Mouse (Mus musculus): ENCODE measurements around the gene St14. TPM values are rescaled to one million over a fixed set of nuclear protein-coding genes. Genes with fewer than 3 reads are reported as not detected.

Gene St14
- polyA plus RNA-seq, 2 experiments = 8.4 to 11.4 TPM

- ATAC-seq (ENCODE audit: low FRiP score, low read depth) (no peak), DNase-seq (ENCODE audit: low spot score) (no peak)
- Histone ChIP-seq H3K9ac (ENCODE audit: low read depth, low read length, severe bottlenecking) (no peak overlapping the region), H3K4me3 (replicated peaks; ENCODE audit: low read length) (no peak overlapping the region), H3K9me3 (ENCODE audit: control insufficient read depth, low read length) (no peaks in the 10 kb centered on the region), H3K27ac (replicated peaks; ENCODE audit: low read depth, low read length) (no peak overlapping the region), H3K36me3 (ENCODE audit: control insufficient read depth, insufficient read depth, low read length) (0 out of 2 replicates have a peak, but pooled peaks cover 3% of the 10 kb centered on the region), H3K27me3 (ENCODE audit: control insufficient read depth, insufficient read depth, low read length) (no peaks in the 10 kb centered on the region), H3K4me1 (ENCODE audit: control insufficient read depth, insufficient read depth, low read length) (no peaks in the 10 kb centered on the region), H3K4me2 (replicated peaks; ENCODE audit: low read depth, low read length, severe bottlenecking) (no peak overlapping the region)
- 79% methylated on average over 1 of the region's 1 CpGs for WGBS
- no peak for TF ChIP-seq POLR2A (IDR thresholded peaks at IDR 0.05; ENCODE audit: borderline replicate concordance, extremely low read depth, insufficient read depth, insufficient read length)
These were observed 11.3 kb upstream of the St14 start for GRCm38 (mm10) chr9:31142924-31143323.

- TF ChIP-seq POLR2A (IDR thresholded peaks at IDR 0.05; ENCODE audit: borderline replicate concordance, extremely low read depth, insufficient read depth, insufficient read length) = no peak
- peaks cover 46% of the 10 kb centered on the region for H3K27me3 ChIP-seq (ENCODE audit: control insufficient read depth, insufficient read depth, low read length)
- no peak for ATAC-seq (ENCODE audit: low FRiP score, low read depth)
These were observed 1.5 kb upstream of the St14 start for GRCm38 (mm10) chr9:31133131-31133530.

GRCm38 (mm10) chr9:31130357-31131204 lies 1.1 kb downstream of the St14 start:
- H3K36me3 ChIP-seq (ENCODE audit: control insufficient read depth, insufficient read depth, low read length) = no peaks in the 10 kb centered on the region
- peaks cover 46% of the 10 kb centered on the region for H3K27me3 ChIP-seq (ENCODE audit: control insufficient read depth, insufficient read depth, low read length)
- H3K27ac ChIP-seq (replicated peaks; ENCODE audit: low read depth, low read length) = no peak overlapping the region
- no peak for TF ChIP-seq POLR2A (IDR thresholded peaks at IDR 0.05; ENCODE audit: borderline replicate concordance, extremely low read depth, insufficient read depth, insufficient read length)
- peak overlapping the region; percentile 58 for H3K9ac ChIP-seq (ENCODE audit: low read depth, low read length, severe bottlenecking)
- ATAC-seq (ENCODE audit: low FRiP score, low read depth) (no peak), DNase-seq (ENCODE audit: low spot score) (no peak)
- H3K4me1 ChIP-seq (ENCODE audit: control insufficient read depth, insufficient read depth, low read length) = peaks cover 13% of the 10 kb centered on the region
- no peaks in the 10 kb centered on the region for H3K9me3 ChIP-seq (ENCODE audit: control insufficient read depth, low read length)
- H3K4me3 ChIP-seq (replicated peaks; ENCODE audit: low read length) = peak overlapping the region; percentile 48
- WGBS = 8% methylated on average over 24 of the region's 26 CpGs
- H3K4me2 ChIP-seq (replicated peaks; ENCODE audit: low read depth, low read length, severe bottlenecking) = peak overlapping the region; percentile 93

More at GRCm38 (mm10) chr9:31133131-31133530, 1.5 kb upstream of the St14 start:
- DNase-seq (ENCODE audit: low spot score) = no peak
- no peak overlapping the region for H3K27ac ChIP-seq (replicated peaks; ENCODE audit: low read depth, low read length)
- H3K4me3 ChIP-seq (replicated peaks; ENCODE audit: low read length) = no peak overlapping the region
- H3K4me2 ChIP-seq (replicated peaks; ENCODE audit: low read depth, low read length, severe bottlenecking) = no peak overlapping the region
- no peaks in the 10 kb centered on the region for H3K36me3 ChIP-seq (ENCODE audit: control insufficient read depth, insufficient read depth, low read length)
- no peak overlapping the region for H3K9ac ChIP-seq (ENCODE audit: low read depth, low read length, severe bottlenecking)
- 83% methylated on average over 5 of the region's 5 CpGs for WGBS
- no peaks in the 10 kb centered on the region for H3K9me3 ChIP-seq (ENCODE audit: control insufficient read depth, low read length)
- peaks cover 13% of the 10 kb centered on the region for H3K4me1 ChIP-seq (ENCODE audit: control insufficient read depth, insufficient read depth, low read length)

- ATAC-seq (ENCODE audit: low FRiP score, low read depth) (no peak), DNase-seq (ENCODE audit: low spot score) (no peak)
- Histone ChIP-seq H3K36me3 (ENCODE audit: control insufficient read depth, insufficient read depth, low read length) (no peaks in the 10 kb centered on the region), H3K4me2 (replicated peaks; ENCODE audit: low read depth, low read length, severe bottlenecking) (peak overlapping the region; percentile 93; the same call in 1 of the 2 replicates), H3K27ac (replicated peaks; ENCODE audit: low read depth, low read length) (no peak overlapping the region), H3K27me3 (ENCODE audit: control insufficient read depth, insufficient read depth, low read length) (peaks cover 46% of the 10 kb centered on the region), H3K9me3 (ENCODE audit: control insufficient read depth, low read length) (no peaks in the 10 kb centered on the region), H3K9ac (ENCODE audit: low read depth, low read length, severe bottlenecking) (no peak overlapping the region), H3K4me1 (ENCODE audit: control insufficient read depth, insufficient read depth, low read length) (peaks cover 13% of the 10 kb centered on the region), H3K4me3 (replicated peaks; ENCODE audit: low read length) (no peak overlapping the region; the same call in 1 of the 2 replicates)
- TF ChIP-seq POLR2A (IDR thresholded peaks at IDR 0.05; ENCODE audit: borderline replicate concordance, extremely low read depth, insufficient read depth, insufficient read length) = no peak
- 57% methylated on average over 8 of the region's 8 CpGs for WGBS
These were observed 1.7 kb downstream of the St14 start for GRCm38 (mm10) chr9:31129956-31130355.

GRCm38 (mm10) chr9:31127876-31128465 lies 3.7 kb downstream of the St14 start:
- no peak for ATAC-seq (ENCODE audit: low FRiP score, low read depth)
- no peak for DNase-seq (ENCODE audit: low spot score)
- H3K4me2 ChIP-seq (replicated peaks; ENCODE audit: low read depth, low read length, severe bottlenecking) = no peak overlapping the region
- no peaks in the 10 kb centered on the region for H3K36me3 ChIP-seq (ENCODE audit: control insufficient read depth, insufficient read depth, low read length)
- no peak overlapping the region for H3K9ac ChIP-seq (ENCODE audit: low read depth, low read length, severe bottlenecking)
- H3K27me3 ChIP-seq (ENCODE audit: control insufficient read depth, insufficient read depth, low read length) = peaks cover 41% of the 10 kb centered on the region
- H3K27ac ChIP-seq (replicated peaks; ENCODE audit: low read depth, low read length) = no peak overlapping the region
- no peak overlapping the region for H3K4me3 ChIP-seq (replicated peaks; ENCODE audit: low read length)
- no peaks in the 10 kb centered on the region for H3K9me3 ChIP-seq (ENCODE audit: control insufficient read depth, low read length)
- H3K4me1 ChIP-seq (ENCODE audit: control insufficient read depth, insufficient read depth, low read length) = peaks cover 13% of the 10 kb centered on the region
- WGBS = 74% methylated on average over 12 of the region's 12 CpGs
- TF ChIP-seq POLR2A (IDR thresholded peaks at IDR 0.05; ENCODE audit: borderline replicate concordance, extremely low read depth, insufficient read depth, insufficient read length) = no peak
